Mouse (Mus musculus) kidney, adult 2 months (tissue): ENCODE measurements at regions not wholly inside any gene's neighbourhood (a gene's known extent, or its start where the extent isn't known, plus 50 kb on each side); places are given as distances from the start of the nearest gene placed in this dataset.

ENCODE experiments used
- CTCF ChIP-seq: fragments of 200-500 bp; conservative IDR thresholded peaks from 2 replicates; pipeline ENCODE4 v1.5.1; 2011; ENCODE audit warnings: low read depth, mild to moderate bottlenecking, control low read depth, low read length, moderate library complexity, mixed read lengths; ENCODE audit not compliant: insufficient read depth, insufficient read length
- POLR2A ChIP-seq: fragments of 200-500 bp; IDR thresholded peaks from one replicate; pipeline ENCODE4 v1.6.1; 2011; ENCODE audit warnings: low read depth, low read length, control low read depth

DNA sequence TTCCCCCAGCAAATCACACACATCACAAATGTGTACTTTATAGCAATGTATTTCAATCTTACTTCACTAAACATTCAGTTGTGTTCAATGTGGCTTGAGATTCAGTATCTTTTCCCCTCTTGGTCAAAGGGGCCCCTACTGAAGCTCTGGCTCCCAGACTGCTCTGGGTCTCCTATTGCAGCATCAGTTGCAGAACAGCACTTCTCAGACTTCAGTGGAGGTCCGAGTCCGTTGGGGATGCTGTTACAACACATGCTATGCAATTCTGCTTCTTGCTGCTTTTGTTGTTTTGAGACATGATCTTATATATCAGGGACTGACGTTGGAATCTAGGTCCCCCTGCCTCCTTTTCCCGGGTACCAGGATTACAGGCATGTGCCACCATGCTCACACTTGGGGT, 64.1 kb upstream of the Tmem178 start:
- no peak for TF ChIP-seq POLR2A
- no peak for TF ChIP-seq CTCF
